Mouse (Mus musculus): ENCODE measurements at regions not wholly inside any gene's neighbourhood (a gene's known extent, or its start where the extent isn't known, plus 50 kb on each side); places are given as distances from the start of the nearest gene placed in this dataset.

GRCm38 (mm10) chr2:128412974-128413373, 178.0 kb upstream of the Spdye4c start:
- DNase-seq, result peak; percentile 65
- no peak overlapping the region for H3K4me3 ChIP-seq (ENCODE audit: control insufficient read depth, insufficient read depth, low read length)
- no peaks in the 10 kb centered on the region for H3K27me3 ChIP-seq (ENCODE audit: control insufficient read depth, insufficient read depth, low read length)
- H3K36me3 ChIP-seq (ENCODE audit: control insufficient read depth, insufficient read depth, low read length), result no peaks in the 10 kb centered on the region
- H3K4me1 ChIP-seq (replicated peaks; ENCODE audit: control insufficient read depth, insufficient read depth, low read length), result peaks cover 18% of the 10 kb centered on the region
- H3K27ac ChIP-seq (ENCODE audit: control insufficient read depth, insufficient read depth, low read length), result peak overlapping the region; percentile 89
- 5% methylated on average over 10 of the region's 10 CpGs for WGBS
- TF ChIP-seq POLR2A (IDR thresholded peaks at IDR 0.05; ENCODE audit: control insufficient read depth, extremely low read depth, insufficient read depth, low read length, poor library complexity), result no peak
- no peak for TF ChIP-seq CTCF (IDR thresholded peaks at IDR 0.05; ENCODE audit: borderline replicate concordance, control insufficient read depth, extremely low read depth, insufficient read depth, low read length, poor library complexity)

- H3K27me3 ChIP-seq (ENCODE audit: control insufficient read depth, insufficient read depth, low read length), result no peaks in the 10 kb centered on the region
- TF ChIP-seq POLR2A (IDR thresholded peaks at IDR 0.05; ENCODE audit: control insufficient read depth, extremely low read depth, insufficient read depth, low read length, poor library complexity), result no peak
- no peak for TF ChIP-seq CTCF (IDR thresholded peaks at IDR 0.05; ENCODE audit: borderline replicate concordance, control insufficient read depth, extremely low read depth, insufficient read depth, low read length, poor library complexity)
- WGBS, result 73% methylated on average over 17 of the region's 17 CpGs
- H3K4me3 ChIP-seq (ENCODE audit: control insufficient read depth, insufficient read depth, low read length), result no peak overlapping the region
- DNase-seq, result no peak
- H3K36me3 ChIP-seq (ENCODE audit: control insufficient read depth, insufficient read depth, low read length), result no peaks in the 10 kb centered on the region
- H3K27ac ChIP-seq (ENCODE audit: control insufficient read depth, insufficient read depth, low read length), result no peak overlapping the region
- peaks cover 22% of the 10 kb centered on the region for H3K4me1 ChIP-seq (replicated peaks; ENCODE audit: control insufficient read depth, insufficient read depth, low read length)
Measured at GRCm38 (mm10) chr2:128414588-128415240, 176.3 kb upstream of the Spdye4c start.

DNA sequence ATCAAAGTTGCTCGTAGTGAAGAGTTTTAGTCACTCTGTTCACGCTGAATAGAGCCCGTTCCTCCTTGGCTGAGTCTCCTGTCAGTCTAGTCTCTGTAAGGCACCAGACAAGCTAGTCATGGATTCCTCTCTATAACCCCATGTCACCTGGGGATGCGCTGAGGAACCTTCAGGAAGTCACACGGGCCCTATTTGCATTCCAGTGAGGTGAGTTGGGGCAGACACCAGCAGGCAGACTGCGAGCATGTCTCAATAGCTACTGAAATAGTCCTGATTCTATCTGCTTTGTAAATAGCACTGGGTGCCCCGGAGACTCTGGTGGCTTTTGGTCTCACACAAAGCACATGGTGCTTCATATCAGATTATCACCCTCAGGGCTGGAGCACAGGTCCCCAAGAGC, 174.6 kb upstream of the Spdye4c start:
- H3K27ac ChIP-seq (ENCODE audit: control insufficient read depth, insufficient read depth, low read length), result no peak overlapping the region
- no peaks in the 10 kb centered on the region for H3K36me3 ChIP-seq (ENCODE audit: control insufficient read depth, insufficient read depth, low read length)
- 85% methylated on average over 7 of the region's 7 CpGs for WGBS
- H3K27me3 ChIP-seq (ENCODE audit: control insufficient read depth, insufficient read depth, low read length), result no peaks in the 10 kb centered on the region
- peaks cover 22% of the 10 kb centered on the region for H3K4me1 ChIP-seq (replicated peaks; ENCODE audit: control insufficient read depth, insufficient read depth, low read length)
- no peak for TF ChIP-seq CTCF (IDR thresholded peaks at IDR 0.05; ENCODE audit: borderline replicate concordance, control insufficient read depth, extremely low read depth, insufficient read depth, low read length, poor library complexity)
- TF ChIP-seq POLR2A (IDR thresholded peaks at IDR 0.05; ENCODE audit: control insufficient read depth, extremely low read depth, insufficient read depth, low read length, poor library complexity), result no peak
- H3K4me3 ChIP-seq (ENCODE audit: control insufficient read depth, insufficient read depth, low read length), result no peak overlapping the region
- DNase-seq, result no peak

DNA sequence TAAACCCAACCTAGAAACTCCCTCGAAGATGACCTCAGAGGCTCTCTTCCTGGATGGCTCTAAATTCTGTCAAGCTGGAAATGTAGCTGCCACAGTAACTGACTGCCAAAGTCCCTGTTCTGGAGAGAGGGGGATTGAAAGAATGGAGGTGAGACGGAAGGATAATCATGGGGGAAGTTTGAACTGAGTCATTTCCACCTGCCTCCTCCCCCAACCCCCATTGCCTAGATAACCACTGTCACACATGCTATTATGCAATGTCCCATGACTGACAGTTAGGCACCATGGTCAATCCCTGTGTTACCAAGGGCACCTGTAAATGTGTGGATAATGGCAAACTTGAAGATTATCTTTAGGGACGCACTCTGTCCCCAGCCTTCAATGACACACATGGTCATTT, 172.0 kb upstream of the Spdye4c start:
- H3K4me3 ChIP-seq (ENCODE audit: control insufficient read depth, insufficient read depth, low read length), result no peak overlapping the region
- TF ChIP-seq CTCF (IDR thresholded peaks at IDR 0.05; ENCODE audit: borderline replicate concordance, control insufficient read depth, extremely low read depth, insufficient read depth, low read length, poor library complexity) (no peak), POLR2A (IDR thresholded peaks at IDR 0.05; ENCODE audit: control insufficient read depth, extremely low read depth, insufficient read depth, low read length, poor library complexity) (no peak)
- DNase-seq, result no peak
- peaks cover 7% of the 10 kb centered on the region; the same call in 1 of the 2 replicates for H3K4me1 ChIP-seq (replicated peaks; ENCODE audit: control insufficient read depth, insufficient read depth, low read length)
- WGBS, result 87% methylated on average over 3 of the region's 3 CpGs
- H3K27me3 ChIP-seq (ENCODE audit: control insufficient read depth, insufficient read depth, low read length), result no peaks in the 10 kb centered on the region
- no peak overlapping the region for H3K27ac ChIP-seq (ENCODE audit: control insufficient read depth, insufficient read depth, low read length)
- no peaks in the 10 kb centered on the region for H3K36me3 ChIP-seq (ENCODE audit: control insufficient read depth, insufficient read depth, low read length)

DNA sequence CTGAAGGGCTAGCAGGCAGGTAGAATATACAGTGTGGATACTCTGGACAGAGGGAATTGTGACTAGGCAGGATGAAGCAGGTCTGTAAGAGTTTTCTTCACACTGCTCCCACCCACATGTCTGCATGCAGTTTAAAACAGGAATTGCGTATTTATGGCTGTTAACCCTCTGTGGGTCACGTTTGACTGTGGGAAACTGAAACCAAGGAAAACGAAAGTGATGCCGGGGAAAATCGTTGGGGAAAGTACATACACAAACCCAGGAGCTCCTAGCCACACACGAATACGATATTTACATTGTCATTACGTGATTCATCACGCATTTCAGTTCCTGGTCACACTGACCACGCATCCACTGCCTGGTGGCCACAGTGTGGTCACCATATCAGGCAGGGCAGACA, 170.6 kb upstream of the Spdye4c start:
- no peaks in the 10 kb centered on the region for H3K27me3 ChIP-seq (ENCODE audit: control insufficient read depth, insufficient read depth, low read length)
- H3K36me3 ChIP-seq (ENCODE audit: control insufficient read depth, insufficient read depth, low read length), result no peaks in the 10 kb centered on the region
- H3K4me1 ChIP-seq (replicated peaks; ENCODE audit: control insufficient read depth, insufficient read depth, low read length), result peaks cover 5% of the 10 kb centered on the region; the same call in 1 of the 2 replicates
- H3K4me3 ChIP-seq (ENCODE audit: control insufficient read depth, insufficient read depth, low read length), result no peak overlapping the region
- WGBS, result 84% methylated on average over 10 of the region's 10 CpGs
- no peak overlapping the region for H3K27ac ChIP-seq (ENCODE audit: control insufficient read depth, insufficient read depth, low read length)
- TF ChIP-seq CTCF (IDR thresholded peaks at IDR 0.05; ENCODE audit: borderline replicate concordance, control insufficient read depth, extremely low read depth, insufficient read depth, low read length, poor library complexity) (no peak), POLR2A (IDR thresholded peaks at IDR 0.05; ENCODE audit: control insufficient read depth, extremely low read depth, insufficient read depth, low read length, poor library complexity) (no peak)
- no peak for DNase-seq

- Histone ChIP-seq H3K36me3 (ENCODE audit: control insufficient read depth, insufficient read depth, low read length) (no peaks in the 10 kb centered on the region), H3K27me3 (ENCODE audit: control insufficient read depth, insufficient read depth, low read length) (no peaks in the 10 kb centered on the region), H3K27ac (ENCODE audit: control insufficient read depth, insufficient read depth, low read length) (no peak overlapping the region), H3K4me1 (replicated peaks; ENCODE audit: control insufficient read depth, insufficient read depth, low read length) (peaks cover 6% of the 10 kb centered on the region), H3K4me3 (ENCODE audit: control insufficient read depth, insufficient read depth, low read length) (no peak overlapping the region)
- WGBS, result 42% methylated on average over 6 of the region's 6 CpGs
- peak; percentile 30 for DNase-seq
- peak; percentile 63; the same call in 1 of the 2 replicates for TF ChIP-seq CTCF (IDR thresholded peaks at IDR 0.05; ENCODE audit: borderline replicate concordance, control insufficient read depth, extremely low read depth, insufficient read depth, low read length, poor library complexity)
- TF ChIP-seq POLR2A (IDR thresholded peaks at IDR 0.05; ENCODE audit: control insufficient read depth, extremely low read depth, insufficient read depth, low read length, poor library complexity), result no peak
Measured at GRCm38 (mm10) chr2:128422677-128423076, 168.3 kb upstream of the Spdye4c start.
